ENCODE assay signal across 1 mouse cellular context in the genomic region with DNA sequence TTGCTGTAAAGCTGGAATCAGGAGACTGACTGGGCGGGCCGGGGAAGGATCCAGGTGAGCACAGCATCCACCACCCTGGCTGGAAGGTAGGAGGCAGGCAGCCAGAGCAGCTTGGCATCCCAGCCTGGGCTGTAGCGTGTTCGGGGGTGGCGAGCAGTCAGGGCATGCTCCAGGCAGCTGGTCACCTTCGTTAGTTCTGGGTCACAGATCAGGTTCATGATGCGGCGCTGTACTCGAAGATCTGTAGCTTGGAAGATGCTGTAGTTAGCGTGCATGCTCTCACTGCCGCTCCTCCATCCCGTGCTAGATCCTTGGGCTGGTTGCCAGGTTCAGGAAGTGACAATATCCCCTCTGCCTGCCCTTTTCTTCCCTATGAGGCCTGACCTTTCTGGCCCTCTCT.
TF ChIP-seq lines count a peak whose summit lies in the region.

No protein-coding gene starts in this region.

TF ChIP-seq in C2C12, 6 proteins besides CTCF, POLR2A, EP300 and RAD21:
- TF ChIP-seq USF1 (IDR thresholded peaks at IDR 0.05; ENCODE audit: low read depth) (no peak), FOSL1 (IDR thresholded peaks at IDR 0.05; ENCODE audit: insufficient read depth, low read length, poor library complexity, severe bottlenecking) (no peak), CEBPB (IDR thresholded peaks at IDR 0.05; ENCODE audit: low read depth) (no peak), MAX (IDR thresholded peaks at IDR 0.05) (no peak), MYOD1 (IDR thresholded peaks at IDR 0.05; ENCODE audit: control insufficient read depth, insufficient read length, low read depth) (no peak), MYOG (IDR thresholded peaks at IDR 0.05; ENCODE audit: control insufficient read depth, extremely low read depth, insufficient read length) (no peak)
